ENCODE assay signal across 15 mouse cellular contexts in genomic region chr1:128437276-128437675, GRCm38 (mm10).
"Had no signal": no experiment of that assay in that cellular context is flagged by ENCODE, and none has a peak within 500 bp of the region (broad histone marks: within the 10 kb centered on the region; RNA-seq: fewer than 3 reads in every experiment).

No protein-coding gene starts in this region.

- H3K27me3 ChIP-seq: neural tube, embryonic 12.5 days; stomach, embryonic 15.5 days had no signal

- H3K4me2 ChIP-seq: lung, embryonic 14.5 days; midbrain, embryonic 12.5 days; neural tube, embryonic 12.5 days; stomach, embryonic 15.5 days had no signal

- H3K4me1 ChIP-seq: stomach, embryonic 15.5 days had no signal

- DNase-seq: lung, adult 18-20 months; lung, embryonic 14.5 days; lung, postnatal 10 days; lung, postnatal 4 days; midbrain, embryonic 14.5 days; right cerebral cortex, postnatal 14 days; thymus, adult 2 months; thymus, postnatal 25 days; thymus, postnatal 4 days had no signal

- ATAC-seq: midbrain, embryonic 16.5 days had no signal

- H3K36me3 ChIP-seq: midbrain, embryonic 10.5 days; midbrain, embryonic 12.5 days; neural tube, embryonic 12.5 days; stomach, embryonic 15.5 days had no signal

- H3K4me3 ChIP-seq: midbrain, embryonic 10.5 days; midbrain, embryonic 12.5 days; neural tube, embryonic 12.5 days; stomach, embryonic 15.5 days had no signal

- H3K9ac ChIP-seq: lung, embryonic 14.5 days; midbrain, embryonic 12.5 days; neural tube, embryonic 12.5 days; stomach, embryonic 15.5 days had no signal

- H3K27ac ChIP-seq: midbrain, embryonic 10.5 days; midbrain, embryonic 12.5 days; neural tube, embryonic 12.5 days; stomach, embryonic 15.5 days; stomach, postnatal 0 days had no signal

- H3K9me3 ChIP-seq: midbrain, embryonic 10.5 days; midbrain, embryonic 12.5 days; neural tube, embryonic 12.5 days; stomach, embryonic 15.5 days had no signal
